Mouse (Mus musculus): ENCODE measurements around the gene Fam205c. TPM values are rescaled to one million over a fixed set of nuclear protein-coding genes. Genes with fewer than 3 reads are reported as not detected.

Gene Fam205c
- not detected in 2 replicates for total RNA-seq (2021)
- long read RNA-seq, experiment 1 = 0 reads
- long read RNA-seq, experiment 2 = 0 reads

DNA sequence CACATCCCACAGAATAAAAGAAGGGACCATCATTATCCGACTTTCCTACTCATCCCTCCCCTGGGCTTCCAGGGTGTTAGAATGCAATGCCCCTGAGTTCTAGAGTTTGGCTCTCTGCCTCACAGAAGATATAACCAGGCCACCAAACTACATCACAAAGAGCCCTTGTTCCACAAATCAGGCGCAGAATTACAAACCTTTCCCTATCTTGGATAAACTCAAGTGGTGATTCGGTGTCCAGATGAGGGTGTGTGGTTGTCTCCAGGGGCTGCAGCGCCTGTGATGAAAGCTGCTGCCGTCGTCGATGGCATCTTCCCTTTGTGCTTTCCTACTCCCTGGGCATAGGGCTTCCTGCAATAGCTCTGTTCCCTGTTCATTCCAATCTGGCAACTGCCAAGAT, at the start of gene Fam205c:
Gene Fam205c, minus strand, starts transcription at position 101 of the 400 bp plus-strand sequence.
- DNase-seq = no peak

DNA sequence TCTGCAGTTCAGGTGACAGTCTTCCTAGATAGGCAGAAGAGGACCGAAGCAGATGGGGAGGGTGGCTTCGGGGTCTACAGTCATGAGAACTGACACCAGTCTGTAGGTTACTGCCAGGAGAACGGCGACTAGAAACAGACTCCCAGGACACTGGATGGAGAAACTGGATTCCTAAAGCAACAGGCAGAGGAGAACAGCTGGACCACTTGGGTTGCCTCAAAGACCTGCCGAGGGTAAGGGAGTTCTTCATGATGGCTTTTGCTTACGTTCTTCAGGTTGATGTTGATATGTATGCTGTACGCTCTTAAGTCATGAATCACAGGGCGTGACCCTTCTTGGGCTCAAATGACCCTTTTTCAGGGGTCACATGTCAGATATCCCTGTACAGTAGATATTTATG, 48.4 kb upstream of the Fam205c start:
- no peak for DNase-seq

DNA sequence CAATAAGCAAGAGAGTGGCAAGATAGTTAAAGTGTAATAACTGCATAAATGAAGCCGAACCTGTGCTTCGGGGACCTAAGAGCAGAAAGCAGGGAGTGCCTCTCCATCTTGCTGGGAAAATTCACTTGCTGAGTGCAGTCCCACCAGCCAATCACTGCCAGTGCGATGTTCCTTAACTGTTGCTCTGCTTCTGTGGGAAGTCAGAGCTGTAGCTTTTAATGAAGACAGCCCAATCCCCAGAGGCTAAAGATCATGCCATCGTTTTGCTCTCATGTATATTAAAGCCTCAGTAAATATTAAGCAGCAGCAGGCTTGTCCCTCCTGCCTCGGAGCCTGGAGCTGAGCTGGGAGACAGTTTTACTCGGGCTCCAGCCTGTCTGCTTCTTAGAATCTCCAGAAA, 48.0 kb upstream of the Fam205c start:
- no peak for DNase-seq

DNA sequence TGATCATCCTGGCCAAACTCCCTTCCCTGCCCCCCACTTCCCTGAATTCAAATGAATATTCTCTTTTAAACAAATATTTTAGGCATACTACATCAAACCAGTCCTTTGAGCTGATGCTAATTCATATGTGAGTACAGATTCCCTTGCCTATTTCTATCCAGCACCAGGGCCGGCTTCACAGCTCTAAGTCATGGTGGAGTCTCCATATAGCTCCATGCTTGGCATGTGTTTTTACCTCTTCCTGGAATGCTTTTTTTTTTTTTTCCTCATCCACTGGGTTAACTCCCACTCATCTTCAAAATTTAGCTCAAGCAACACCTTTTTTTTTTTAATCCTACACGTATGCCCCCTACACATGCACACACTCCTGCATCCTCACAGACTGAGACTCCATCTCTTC, 47.5 kb upstream of the Fam205c start:
- no peak for DNase-seq

DNA sequence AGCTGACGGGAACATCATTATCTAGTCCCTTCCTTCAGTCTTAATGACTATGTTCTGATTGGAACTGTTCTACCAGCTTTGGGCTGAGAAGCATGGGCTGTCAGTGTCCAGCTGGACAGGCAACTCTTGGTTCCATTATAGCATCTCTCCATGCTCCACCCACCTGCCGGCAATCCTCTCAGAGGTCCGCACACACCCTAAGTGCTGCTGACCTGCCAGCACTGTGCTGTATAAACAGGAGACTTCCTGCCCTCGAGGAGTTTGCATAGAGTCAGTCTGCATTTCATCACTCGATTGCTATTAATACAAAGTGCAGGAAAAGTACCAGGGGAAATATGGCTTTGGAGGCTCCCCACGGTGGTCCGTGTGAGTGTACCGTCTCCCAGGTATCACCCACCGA, 46.7 kb upstream of the Fam205c start:
- no peak for DNase-seq

DNA sequence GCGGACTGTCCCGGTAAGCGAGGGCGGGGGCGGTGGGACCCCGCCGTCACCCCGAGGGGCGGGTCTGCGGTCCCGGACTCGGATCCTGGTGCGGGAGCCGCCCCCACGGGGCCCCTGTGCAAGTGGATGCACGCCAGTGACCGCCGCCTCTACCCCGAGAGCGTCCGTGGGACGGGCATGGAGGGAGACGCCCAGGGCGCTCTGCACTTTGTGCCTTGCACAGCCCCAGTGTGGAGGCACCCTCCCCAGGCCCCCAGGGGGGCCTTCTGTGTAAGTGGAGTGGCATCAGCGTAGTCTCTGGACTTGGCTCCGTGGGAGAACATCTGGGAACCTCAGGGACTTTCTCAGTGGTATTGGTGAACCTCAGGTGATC, 43.4 kb upstream of the Fam205c start:
- no peak for DNase-seq

DNA sequence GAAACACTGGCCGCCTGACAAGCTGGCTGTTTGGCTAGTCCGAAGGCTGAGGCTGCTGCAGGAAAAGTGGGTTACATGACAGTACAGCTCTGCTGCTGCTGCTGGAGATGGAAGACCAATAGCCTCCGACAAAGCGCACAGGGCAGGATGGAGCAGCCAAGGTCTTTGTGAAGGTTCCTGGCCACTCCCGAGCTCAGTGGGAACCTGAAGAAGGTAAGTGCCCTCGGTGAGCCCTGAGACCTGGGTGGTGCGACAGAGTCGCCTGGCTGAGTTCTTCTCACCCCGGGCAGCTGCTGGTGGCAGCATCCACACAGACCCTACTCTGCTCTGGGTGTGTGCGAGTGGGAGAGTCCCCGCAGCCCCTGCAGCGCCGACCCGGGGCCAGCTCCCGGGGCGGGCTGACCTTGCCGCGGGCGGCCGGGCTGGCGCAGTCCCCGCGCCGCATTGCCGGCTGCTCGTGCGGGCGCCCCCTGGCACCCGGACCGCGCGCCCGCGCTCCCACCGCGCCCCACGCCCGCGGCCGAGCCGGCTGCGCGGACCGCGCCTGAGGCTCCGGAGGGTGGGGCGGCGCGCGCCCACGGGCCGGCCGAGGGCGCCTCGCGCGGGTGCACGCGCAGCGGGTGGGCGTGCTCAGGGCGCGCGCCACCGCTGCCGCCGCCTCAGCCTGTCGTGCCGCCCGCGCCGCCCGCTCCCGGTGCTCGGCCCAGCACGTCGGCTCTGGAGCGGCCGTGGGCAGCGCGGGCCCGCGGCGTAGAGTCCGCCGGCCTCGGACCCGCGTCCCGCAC, 42.8 kb upstream of the Fam205c start, which contains the start of gene Phf24:
Gene Phf24, plus strand, starts transcription at position 44 of the 785 bp plus-strand sequence.
- peak; percentile 47 for DNase-seq

DNA sequence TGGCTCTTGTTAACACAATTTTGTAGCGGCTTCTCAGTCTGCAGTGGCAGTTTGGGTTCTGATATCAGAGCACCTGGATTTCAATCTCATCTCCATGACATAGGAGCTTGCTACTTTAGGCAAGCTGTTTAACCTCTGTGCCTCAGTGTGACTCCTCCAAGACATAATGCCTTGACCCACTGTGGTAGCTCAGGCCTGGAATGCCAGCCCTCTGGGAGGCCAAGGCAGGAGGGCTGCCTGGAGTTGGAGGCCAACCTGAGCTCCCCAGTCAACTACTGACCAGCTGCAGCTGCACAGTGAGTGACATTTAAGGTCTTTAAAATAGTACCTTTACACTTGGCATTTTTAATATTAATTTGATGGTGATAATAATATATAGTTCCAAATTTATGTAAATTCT, 41.9 kb upstream of the Fam205c start:
- no peak for DNase-seq

DNA sequence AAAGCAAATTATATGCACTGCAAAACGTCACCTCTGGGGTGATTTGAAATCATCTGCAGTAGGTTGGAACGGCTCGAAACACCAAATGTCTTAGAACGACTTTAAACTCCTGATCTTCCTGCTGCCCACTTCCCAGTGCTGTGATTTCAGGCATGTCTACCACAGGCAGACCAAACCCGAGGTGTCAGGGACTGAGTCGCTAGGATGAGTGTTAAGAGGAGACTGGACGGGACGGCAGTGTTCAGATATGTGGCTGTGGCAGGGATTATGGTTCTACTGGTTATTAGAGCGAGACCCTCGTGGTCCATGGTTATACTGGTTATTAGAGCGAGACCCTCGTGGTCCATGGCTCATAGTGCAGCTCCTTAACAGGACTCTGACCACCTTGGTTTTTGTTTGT, 41.3 kb upstream of the Fam205c start:
- DNase-seq = no peak

DNA sequence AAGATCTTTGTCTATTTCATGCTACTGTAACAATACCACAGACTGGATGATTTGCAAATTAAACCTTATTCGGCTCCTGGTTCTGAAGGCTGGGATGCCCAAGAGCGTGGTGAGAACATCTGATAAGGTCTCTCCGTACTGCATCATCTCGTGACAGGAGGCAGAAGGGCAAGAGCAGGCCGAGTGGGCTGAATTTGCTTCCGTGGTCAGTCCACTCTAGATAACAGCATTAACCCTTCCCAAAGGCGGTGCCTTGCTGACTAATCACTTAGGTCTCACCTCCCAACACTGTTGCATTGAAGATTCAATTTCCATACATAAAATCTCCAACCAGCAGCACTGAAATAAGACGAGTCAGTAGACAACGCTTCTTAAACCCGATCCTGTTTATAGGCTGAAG, 39.4 kb upstream of the Fam205c start:
- no peak for DNase-seq

DNA sequence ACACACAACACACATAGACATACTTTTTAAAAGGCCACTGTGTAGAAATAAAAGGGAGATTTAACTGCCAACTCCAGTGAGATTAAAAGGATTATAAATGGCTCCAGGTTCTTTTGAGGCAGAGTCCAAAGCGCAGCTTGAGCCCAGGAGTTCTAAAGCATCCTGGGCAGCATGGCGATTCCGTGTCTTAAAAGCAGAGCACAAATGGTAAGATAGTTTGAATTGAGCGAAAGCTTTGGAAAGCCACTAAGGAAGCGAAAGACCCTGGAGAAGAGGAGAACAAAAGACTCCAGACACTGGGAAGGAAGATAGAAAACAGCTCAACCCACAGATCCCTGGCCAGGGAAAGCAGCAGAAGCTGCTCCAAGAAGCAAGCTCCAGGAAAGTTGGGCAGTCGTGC, 30.9 kb upstream of the Fam205c start:
- no peak for DNase-seq

DNA sequence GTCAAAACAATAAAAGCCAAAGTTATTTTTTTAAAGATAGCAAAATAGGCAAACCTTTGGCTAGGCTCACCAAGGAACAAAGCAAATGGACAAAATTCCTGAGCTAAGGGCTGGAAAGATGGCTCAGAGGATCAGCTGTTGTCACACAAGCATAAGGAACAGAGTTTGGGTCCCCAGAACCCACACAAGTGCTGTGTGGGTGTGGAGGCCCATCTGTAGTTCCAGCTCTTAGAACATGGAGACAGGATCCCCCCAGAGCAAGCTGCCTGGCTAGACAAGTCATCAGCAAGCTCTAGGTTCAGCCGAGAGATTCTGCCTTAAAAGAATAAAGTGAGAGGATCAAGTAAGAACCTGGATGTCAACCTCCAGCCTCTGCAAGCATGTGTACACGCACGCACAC, 30.5 kb upstream of the Fam205c start:
- no peak for DNase-seq

DNA sequence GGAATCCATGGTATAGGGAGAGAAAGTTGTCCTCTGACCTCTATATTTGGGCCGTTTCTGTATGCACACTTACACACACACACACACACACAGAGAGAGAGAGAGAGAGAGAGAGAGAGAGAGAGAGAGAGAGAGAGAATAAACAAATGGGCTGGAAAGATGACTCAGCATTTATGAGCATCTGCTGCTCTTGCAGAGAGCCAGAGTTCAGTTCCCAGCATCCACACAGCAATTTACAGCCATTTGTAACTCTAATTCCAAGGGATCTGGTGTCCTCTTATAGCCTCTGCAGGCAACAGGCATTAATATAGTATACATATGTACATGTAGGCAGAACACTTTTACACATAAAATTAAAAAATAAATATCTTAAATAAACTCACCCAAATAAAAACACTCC, 29.9 kb upstream of the Fam205c start:
- no peak for DNase-seq

DNA sequence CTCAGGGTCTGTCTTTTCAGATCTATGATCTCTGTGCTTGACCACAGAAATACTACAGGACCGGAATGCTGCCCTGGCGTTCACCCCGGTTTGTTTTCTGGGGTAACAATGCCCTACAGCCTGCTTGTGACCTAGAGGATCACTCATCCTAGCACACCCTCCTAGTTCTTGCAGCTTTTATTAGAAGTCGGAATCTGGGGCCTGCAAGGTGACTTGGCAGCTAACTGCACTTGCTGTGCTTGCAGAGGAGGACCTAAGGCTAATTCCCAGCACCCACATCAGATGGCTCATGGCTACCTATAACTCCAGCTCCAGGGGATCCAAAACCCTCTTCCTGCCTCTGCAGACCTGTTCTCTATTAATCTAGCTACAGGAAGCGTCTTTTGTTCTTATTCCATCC, 28.7 kb upstream of the Fam205c start:
- DNase-seq = no peak

DNA sequence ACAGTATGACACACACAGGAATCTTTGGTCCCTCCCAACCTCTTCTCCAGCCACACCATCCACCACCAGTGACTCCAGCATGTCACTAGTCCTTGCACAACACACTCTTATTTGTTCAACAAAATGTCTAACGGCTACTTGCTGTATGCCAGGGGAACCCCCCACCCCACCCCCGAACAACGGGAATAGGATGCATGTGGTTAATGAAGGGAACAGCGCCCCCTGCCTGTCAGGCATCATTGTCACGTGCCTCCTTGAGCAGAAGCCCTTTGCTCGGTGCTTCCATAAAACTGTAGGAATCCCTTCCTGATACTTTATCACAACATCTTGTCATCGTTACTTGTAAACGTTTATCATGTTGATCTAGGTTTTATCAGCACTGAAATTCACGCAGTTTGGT, 28.1 kb upstream of the Fam205c start:
- DNase-seq = peak; percentile 53

DNA sequence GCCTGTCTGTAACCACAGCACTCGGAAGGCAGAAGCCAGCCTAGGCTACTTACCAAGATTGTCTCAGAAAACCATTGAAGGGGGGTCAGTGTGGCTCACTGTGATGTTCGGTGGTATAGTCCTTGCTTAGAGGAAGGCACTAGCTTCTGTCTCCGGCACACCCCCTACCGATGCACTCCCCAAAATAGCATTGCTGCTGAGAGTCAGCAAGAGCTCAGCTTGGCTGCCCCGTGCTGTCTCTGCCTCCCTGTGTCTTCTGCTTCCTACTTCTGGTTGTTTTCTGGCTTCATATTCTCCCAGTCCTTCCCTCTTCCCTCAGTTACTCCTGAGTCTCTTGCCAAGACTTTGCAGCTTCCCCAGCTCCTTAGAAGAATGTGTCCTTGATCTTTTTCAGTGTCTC, 26.8 kb upstream of the Fam205c start:
- no peak for DNase-seq

DNA sequence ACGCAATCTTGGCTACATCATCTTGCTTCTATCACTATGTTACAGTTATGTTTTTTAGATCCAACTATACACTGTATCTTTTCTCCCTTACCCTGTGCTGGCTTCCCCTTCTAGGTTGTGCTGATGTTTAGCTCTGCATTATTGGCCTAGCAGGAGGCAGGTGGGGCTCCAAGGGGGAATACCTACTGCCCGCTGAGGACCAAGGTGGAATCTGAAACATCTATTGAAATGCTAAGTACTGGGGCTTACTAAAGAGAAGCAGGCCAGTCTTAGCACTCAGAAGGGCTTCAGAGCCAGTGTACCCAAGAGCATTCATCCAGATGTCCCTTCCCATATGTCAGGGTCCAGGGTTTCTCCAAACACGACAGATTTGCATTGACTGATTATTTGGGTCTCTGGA, 24.9 kb upstream of the Fam205c start:
- DNase-seq = no peak

DNA sequence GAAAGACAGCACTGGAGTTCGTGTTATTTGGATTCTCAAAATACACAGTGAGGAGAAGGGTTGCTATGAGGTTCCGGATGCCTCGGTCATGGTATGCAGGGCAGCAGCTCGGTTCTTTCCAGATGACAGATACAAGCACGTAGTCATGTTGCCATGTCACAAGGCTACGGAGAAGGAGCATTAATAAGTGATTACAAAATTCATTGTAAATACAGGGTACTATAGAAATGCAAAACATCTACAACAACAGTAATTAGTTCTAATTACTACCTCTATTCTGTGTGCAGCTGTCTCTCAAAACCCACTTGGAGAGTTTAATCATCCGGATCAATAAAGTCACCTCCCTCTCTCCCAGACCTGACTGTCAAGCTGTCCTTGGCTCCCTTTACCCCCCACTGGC, 21.1 kb upstream of the Fam205c start:
- DNase-seq = no peak

DNA sequence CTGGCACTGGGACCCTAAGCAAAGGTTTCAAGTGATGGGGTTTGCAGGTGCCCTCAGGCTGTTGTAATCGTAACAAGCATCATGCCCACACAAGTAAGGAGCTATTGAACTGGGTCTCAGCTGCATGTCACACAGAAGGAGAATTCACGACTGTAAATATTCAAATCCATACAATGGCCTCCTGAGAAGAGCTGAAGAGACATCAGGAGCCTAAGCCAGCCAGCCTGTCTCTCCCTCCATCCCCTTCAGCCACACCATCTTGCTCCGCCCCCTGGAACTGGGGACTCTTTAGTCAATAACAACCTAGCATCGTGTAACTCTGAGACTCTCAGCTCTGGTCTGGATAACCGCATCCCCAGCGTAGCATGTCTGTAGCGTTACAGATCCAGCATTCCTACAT, 17.1 kb upstream of the Fam205c start:
- no peak for DNase-seq

DNA sequence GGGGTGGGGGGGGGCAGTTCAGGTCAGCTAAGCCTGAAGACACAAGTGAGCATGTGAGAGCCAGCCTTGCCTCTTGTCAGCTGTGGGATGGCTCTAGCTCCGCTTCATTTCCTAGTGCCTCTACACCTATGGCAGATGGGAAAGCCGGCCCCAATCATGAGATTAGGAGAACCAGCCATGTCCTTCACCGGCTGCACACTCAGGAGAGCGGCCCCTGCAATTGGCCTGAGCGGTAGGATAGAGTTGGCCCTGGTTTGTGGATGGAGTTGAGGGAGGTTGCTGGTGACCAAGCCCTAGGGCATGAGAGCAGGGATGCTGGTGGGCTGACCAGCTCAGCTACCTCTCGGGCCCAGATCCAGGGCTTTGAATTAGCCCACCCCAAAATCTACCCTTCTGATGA, 14.8 kb upstream of the Fam205c start:
- no peak for DNase-seq

DNA sequence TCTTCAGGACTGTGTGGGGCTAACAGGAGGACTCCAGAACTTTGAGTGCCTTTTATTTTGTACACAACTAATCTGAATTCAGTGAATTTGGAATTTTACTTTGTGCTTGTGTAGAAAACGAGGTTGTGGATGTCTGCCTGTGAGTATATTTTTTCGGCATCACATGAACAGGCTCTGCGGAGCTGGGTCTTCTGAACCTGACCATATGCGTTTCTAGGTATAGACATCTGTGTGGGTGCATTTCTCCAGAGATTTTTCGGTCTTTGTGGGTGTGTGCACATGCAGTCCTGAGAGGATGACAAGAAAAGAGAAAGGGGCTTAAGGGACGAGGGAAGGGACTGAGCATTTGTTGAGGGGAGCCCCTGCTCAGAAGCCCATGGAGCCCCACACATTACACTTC, 12.9 kb upstream of the Fam205c start:
- no peak for DNase-seq

DNA sequence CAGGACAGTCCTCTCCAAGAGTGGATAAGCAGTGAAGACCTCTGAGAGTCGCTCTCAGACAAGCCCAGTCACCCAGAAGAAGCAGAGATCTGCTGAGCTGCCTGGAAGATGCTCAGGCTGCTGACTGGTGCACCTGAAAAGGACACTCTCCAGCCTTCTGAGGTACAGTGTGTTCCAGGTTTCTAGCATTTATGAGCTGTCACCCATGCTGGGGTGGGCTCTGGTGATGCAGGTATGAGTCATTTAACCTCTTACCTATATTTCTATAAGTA, 6.6 kb upstream of the Fam205c start:
- no peak for DNase-seq

DNA sequence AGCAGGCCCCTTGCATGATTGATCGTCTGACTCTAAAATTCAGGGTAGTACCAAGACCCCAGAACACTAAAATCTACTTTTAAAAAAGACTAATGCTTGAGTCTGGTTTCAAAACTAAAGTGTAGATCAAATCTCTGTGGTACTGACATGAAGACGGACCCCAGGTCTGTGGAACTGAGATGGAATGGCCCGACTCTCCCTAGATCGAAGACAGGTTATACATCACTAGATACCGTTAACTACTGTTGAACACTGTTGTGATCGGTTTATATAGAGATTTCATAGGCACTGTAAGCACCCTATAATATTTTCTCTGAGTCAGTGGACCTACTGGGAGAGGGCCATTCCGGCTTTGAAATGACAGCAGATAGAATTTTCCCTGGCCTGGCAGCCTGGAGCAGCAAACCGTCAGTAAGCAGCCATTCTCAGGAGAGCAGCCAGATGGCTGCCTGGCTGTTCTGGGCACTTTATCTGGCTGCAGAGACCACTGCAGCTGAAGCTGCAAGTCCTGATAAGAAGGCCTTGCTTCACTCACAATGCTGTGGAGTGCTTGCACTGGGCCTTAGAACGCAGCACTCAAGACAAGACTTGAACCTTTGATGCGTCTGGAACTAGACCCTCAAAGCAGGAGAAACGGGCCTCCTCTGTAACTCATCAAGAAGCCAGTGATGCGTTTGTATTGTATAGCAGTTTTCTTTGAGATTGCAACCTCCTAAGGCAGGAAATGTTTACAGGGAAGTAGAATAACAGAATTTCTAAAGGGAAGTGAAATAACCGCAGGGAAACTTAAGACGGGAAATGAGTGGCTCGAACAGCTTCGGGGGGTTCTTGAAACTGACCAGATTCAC, 6.0 kb upstream of the Fam205c start:
- no peak for DNase-seq

DNA sequence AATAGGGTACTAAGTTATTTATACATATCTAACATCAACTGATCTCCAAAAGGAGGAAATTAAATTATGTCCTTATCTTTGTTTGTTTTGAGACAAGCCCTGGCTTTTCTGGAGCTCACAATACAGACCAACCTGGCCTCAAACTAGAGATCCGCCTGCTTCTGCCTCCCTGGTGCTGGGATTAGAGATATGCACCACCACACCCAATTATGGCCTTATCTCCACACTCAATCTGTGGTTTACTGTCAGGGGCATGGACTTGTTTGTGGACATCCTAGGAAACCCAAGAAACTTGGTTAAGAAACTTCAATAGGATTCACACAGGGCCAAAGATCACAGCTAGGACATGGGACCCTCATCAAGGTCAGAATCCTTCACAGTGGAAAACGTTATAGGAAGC, 3.6 kb upstream of the Fam205c start:
- no peak for DNase-seq

Measured in adrenal gland, postnatal 14 days (tissue).